Mouse (Mus musculus) cerebellum, adult 8-10 months (tissue): Measurements from ENCODE around the gene Atp8a2.
"Not testable (repeated sequence)": the region's sequence is repeated elsewhere in the genome, so short reads cannot be mapped to it uniquely, and the experiment has no call there.

Experiments used
- DNase-seq: peaks from one replicate; pipeline ENCODE4 v3.0.0; 2022

Gene Atp8a2

GRCm38 (mm10) chr14:59633295-59633898 lies 563.6 kb downstream of the Atp8a2 start:
- DNase-seq: no peak

DNA sequence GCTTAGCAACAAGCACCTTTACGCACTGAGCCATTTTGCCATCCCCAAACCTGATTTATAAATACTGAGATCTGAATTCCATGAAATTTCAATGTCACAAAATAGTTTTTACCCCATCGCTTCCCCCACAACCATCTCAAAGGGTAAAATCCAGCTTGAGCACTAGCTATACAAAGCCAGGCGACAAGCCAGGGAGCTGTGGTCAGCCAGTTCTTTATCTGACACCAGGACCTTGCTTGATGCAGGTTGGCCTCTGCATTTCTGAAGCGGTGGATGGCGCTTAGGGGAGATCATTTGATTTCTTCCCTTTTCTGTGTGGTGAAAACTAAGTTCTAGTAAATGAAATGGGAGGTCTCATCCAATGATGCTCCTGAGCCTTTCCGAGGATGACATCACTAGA lies 564.9 kb downstream of the Atp8a2 start:
- no peak for DNase-seq

DNA sequence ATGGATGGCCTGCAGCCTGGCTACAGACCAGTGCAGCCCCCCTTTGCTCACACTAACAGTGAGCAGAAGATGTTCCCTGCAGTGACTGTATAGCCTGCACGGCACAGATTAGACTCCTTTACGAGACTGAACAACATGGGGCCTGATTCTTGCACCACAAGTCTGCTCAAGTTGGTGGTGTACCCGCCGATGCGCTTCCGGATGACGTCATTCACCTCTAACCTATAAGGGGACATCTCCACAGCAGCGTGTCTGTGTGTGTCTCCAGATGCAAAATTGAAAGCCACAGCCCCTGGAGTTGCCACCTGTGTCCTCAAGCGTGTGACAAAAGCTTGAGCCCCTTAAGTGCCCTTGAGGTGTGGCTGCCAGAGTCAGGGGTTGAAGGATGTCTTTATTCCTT lies 566.9 kb downstream of the Atp8a2 start:
- no peak for DNase-seq

GRCm38 (mm10) chr14:59629308-59629707 lies 567.7 kb downstream of the Atp8a2 start:
- no peak for DNase-seq

GRCm38 (mm10) chr14:59627823-59628222 lies 569.2 kb downstream of the Atp8a2 start:
- no peak for DNase-seq

- no peak for DNase-seq
These were observed 569.8 kb downstream of the Atp8a2 start for GRCm38 (mm10) chr14:59627142-59627680.

DNA sequence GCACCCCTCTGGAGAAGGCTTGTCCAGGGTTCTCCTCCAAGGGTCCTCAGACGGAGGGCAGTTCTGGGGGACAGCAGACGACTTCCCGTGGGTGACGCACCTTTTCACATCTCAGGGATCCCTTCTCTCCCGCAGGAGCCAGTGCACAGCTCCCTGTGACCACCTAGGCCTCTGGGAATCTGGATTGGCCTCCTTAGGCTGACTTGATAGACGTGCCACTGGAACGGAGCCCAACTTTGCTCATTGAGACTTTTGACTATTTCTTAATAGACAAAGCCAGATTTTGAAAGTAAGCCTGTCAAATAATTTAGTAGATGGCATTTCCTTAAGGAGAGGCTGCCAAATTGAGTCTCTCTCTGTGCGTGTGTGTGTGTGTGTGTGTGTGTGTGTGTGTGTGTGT lies 570.3 kb downstream of the Atp8a2 start:
- DNase-seq: no peak

- DNase-seq: no peak
These were observed 571.1 kb downstream of the Atp8a2 start for GRCm38 (mm10) chr14:59625806-59626364.

DNA sequence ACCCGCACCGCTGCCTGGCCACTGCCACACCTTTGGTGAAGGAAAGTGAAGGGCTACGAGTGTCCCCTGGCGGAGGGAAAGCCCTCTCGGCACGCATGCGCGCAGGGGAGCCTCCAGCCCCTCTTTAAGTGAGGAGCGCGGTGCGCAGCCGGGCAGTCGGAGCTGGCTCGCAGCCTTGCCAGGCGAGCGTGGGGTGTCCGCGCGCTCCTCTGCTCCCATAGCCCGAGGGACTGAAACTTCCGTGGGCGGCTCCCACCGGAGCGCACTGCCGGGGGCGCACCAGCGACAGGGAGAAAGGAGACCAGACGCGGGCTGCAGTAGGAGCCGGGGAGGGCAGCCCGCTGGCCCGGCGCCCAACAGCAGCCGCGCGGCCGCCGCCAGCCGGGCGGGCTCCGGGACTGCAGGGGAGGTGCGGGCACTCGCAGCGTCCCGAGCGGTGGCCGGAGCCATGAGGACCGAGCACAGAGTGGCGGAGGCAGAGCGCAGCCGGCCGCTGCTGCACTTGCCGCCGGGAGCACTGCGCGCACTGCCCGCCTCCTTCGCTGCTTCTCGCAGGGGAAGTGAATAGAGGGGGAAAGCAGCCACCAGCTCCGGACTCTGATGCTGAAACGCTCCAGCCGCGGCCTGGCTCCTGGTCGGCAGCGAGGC lies 571.7 kb downstream of the Atp8a2 start, which contains the start of gene Shisa2:
Shisa2 (plus strand) TSS at position 151 of the 648 bp plus-strand sequence.
- DNase-seq: peak; percentile 10

GRCm38 (mm10) chr14:59624326-59624885 lies 572.6 kb downstream of the Atp8a2 start:
- DNase-seq: no peak

- DNase-seq: no peak
These were observed 580.2 kb downstream of the Atp8a2 start for GRCm38 (mm10) chr14:59616802-59617201.

GRCm38 (mm10) chr14:59614149-59614548 lies 582.8 kb downstream of the Atp8a2 start:
- not testable (repeated sequence) for DNase-seq

GRCm38 (mm10) chr14:59612920-59613625 lies 583.9 kb downstream of the Atp8a2 start:
- DNase-seq: peak; percentile 26

DNA sequence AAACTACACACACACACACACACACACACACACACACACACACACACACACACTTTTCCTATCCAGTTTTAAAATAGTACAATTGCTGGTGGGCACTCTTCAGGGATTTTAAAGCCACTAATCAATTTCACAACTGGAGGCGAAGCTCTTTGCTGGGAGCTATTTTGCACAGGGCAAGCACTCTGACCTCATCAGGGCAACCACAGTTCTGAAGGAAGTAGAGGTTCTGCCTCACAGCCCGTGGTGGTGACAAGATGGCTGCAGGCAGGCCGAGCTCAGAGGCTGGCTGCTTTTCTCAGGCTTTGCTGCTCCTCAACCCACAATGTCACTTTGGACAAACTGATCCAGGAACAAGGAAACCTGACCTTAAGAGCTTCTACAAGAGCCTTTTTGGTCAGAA lies 590.0 kb downstream of the Atp8a2 start:
- no peak for DNase-seq

DNA sequence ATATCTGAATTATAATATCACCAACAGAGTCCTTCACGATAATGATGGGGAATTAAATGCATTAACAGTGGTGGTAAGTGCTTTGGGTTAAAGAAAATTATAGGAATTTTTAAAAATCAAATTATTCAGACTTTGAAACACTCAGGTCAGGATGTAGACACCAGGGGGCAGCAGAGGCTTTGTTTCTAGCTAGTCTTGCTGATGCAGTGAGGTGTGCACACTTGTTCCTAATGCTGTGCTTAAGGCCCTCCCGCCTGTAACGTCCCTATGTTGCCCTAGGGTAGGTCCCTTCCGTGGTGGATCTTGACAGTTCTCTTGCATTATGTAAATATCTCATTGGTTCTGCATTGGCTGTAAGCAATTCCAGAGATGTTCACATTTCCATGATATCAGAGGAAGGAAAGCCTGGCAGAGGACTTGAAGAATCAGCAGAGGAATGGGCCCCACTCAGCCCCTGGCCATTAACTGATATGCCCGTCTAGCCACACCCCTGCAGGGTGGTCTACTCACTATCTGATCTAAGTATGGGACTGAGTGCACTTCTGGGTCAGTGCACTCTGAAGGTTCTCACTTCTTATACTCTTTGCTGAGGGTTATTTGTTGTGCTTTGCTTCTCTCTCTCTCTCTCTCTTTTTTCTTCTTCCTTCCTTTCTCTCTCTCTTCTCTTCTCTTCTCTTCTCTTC lies 591.2 kb downstream of the Atp8a2 start:
- DNase-seq: peak; percentile 62

- DNase-seq: no peak
These were observed 592.9 kb downstream of the Atp8a2 start for GRCm38 (mm10) chr14:59604002-59604645.

DNA sequence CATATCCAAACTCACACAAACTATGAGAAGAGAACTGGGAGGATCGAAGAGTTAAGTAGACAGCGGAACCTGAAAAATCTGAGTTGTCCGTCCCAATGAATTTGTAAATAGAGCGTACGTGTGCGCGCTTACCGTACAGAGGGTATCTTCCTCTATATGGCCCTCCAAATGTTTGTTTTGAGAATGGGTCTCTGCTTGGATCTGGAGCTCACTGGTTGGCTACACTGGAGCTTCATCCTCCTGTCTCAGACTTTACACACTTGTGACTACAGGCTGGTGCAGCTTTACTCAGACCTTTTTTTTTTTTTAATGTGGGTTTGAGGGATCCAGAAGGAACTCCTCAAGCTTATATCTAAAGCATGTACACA lies 598.7 kb downstream of the Atp8a2 start:
- no peak for DNase-seq

DNA sequence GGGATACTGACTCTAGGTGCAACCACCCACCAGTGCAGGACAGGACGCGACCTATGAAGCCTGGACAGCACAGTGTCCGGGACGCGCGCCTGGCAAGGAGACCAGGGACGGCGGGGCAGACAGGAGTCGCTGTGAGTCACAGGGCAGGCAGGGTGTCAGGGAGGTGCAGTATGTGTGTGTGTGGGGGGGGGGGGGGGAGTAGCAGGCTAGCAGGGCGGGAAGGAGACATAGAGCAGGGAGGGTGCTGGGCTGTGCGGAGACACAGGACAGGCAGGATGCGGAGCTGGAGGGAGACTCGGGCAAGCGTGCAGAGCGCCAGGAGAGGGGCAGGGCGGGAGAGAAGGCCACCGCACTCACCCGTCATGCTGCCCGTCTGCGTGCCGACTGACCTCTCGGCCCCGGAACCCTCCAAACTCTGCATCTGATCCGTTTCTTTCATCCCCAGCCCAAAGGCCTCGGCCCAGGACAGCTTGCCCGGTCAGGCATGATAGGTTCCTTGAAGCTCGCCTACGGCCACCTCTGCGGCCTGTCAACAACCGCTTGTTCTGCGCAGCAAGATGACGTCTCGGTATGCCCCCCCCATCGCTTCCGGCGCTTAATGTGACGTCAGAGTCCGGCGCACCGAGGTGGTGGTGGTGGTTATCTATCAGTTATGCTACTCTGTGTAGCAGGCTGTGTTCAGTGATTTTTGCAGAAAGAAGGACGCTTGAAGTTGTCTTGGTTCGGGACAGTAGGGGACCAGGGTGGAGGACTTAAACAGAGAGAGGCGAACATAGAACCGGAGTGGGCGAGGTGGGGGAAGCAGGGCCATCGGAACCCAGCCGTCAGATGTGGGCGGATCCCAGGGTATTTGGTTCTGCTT lies 599.4 kb downstream of the Atp8a2 start, which contains the start of gene Cdadc1:
Cdadc1 (minus strand) TSS at position 562 of the 862 bp plus-strand sequence.
- DNase-seq: peak; percentile 98

DNA sequence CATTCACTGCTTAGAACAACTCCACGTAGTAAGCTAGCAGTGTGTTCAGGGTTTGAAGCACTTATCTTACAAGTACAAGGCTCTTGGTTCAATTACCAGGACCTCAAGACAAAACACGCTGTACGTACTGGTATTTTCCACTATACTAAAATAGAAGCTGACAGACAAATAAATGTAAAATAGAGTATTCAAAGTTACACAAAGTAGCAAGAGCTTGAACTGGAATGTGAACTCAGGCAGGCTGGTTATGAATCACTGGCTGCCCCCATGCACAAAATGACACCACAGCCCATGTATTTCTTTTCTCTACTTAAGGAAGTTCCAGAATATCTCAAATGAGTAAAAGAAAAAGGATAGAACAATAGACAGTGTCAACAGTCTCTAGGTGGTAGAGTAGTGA lies 602.0 kb downstream of the Atp8a2 start:
- DNase-seq: no peak

DNA sequence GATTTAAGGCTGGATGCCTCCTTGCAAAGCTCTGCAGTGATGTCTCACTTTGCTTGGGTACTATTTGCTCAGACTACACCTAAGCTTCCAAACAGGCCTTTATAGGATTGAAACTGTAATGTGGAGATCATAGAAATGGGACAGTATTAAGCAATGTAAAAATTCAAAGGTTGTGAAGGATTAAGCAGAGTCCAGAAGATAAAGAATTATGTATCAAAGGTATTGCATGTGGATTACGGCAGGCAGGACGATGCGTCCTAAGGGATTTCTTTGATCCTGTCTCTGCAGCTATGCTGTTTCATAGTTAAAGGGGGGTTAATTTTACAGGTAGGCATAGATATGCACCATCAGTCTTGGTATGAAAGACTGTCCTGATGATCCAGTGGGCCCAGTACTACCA lies 604.4 kb downstream of the Atp8a2 start:
- no peak for DNase-seq

DNA sequence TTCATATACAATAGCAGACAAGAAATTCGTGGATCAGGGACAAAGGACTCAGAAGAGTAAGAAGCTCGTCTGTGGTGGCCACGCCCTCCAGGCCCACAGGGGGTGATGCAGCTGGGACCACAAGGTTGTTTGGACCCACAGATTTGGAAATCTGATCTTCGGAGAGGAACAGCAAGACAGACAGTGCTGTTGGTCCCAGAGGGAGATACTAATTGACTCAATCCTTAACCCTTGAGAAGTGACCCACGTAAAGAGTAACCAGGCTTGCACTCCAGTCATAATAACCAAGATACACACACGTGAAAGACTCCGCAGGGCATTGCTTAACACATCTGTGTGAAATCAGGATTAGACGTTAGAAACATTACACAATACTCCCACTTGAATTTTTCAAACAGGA lies 605.1 kb downstream of the Atp8a2 start:
- DNase-seq: no peak
